Mouse (Mus musculus): ENCODE data around the gene Tbcb. TPM values are rescaled to one million over a fixed set of nuclear protein-coding genes. Genes with fewer than 3 reads are reported as not detected.
A peak's percentile ranks its signal among the peaks of the same experiment; 100 is the strongest.
"Not testable (repeated sequence)": the region's sequence is repeated elsewhere in the genome, so short reads cannot be mapped to it uniquely, and the experiment has no call there.

Gene Tbcb
- polyA plus RNA-seq, 1 experiment from 2014 or later, result 142 TPM

DNA sequence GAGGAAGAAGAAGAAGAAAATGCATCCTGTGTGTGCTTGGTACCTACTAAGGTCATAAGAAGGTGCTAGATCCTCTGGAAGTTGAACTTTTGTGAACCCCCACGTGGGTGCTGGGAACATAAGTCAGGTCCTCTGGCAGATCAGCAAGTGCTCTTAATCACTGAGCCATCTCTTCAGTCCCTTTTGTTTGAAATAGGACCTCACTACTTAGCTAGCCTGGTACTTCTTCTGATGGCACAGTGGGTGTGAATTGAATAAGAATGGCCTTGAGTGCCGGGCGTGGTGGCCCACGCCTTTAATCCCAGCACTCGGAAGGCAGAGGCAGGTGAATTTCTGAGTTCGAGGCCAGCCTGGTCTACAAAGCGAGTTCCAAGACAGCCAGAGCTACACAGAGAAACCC, 33.9 kb upstream of the Tbcb start:
- no peak overlapping the region for H3K4me3 ChIP-seq (ENCODE audit: low read length)
- H3K4me2 ChIP-seq (ENCODE audit: low read depth, low read length), result no peak overlapping the region
- H3K27ac ChIP-seq (ENCODE audit: low read length), result no peak overlapping the region
- H3K9ac ChIP-seq (ENCODE audit: low read depth, low read length), result no peak overlapping the region
- no peak for ATAC-seq
- no peaks in the 10 kb centered on the region for H3K9me3 ChIP-seq (ENCODE audit: control insufficient read depth, low read length)
- no peaks in the 10 kb centered on the region for H3K4me1 ChIP-seq (ENCODE audit: control insufficient read depth, insufficient read depth, low read length)
- no peaks in the 10 kb centered on the region for H3K27me3 ChIP-seq (replicated peaks; ENCODE audit: control insufficient read depth, insufficient read depth, low read length)
- 93% methylated on average over 7 of the region's 7 CpGs for WGBS
- H3K36me3 ChIP-seq (ENCODE audit: control insufficient read depth, insufficient read depth, low read length), result 0 out of 2 replicates have a peak, but pooled peaks cover 4% of the 10 kb centered on the region

DNA sequence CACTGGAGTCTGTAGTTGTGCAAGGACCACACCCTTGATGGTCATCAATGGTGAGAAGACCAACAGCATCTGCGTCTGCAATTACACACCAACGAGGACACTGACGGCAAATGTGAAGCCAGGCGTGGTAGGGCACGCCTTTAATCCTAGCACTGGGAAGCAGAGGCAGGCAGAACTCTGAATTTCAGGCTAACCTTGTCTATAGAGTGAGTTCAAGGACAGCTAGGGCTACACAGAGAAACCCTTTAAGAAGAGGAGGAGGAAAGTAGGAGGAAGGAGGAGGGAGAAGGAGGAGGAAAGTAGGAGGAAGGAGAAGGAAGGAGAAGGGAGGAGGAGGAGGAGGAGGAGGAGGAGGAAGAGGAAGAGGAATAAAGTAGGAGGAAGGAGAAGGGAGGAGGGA, 33.5 kb upstream of the Tbcb start:
- H3K4me1 ChIP-seq (ENCODE audit: control insufficient read depth, insufficient read depth, low read length), result no peaks in the 10 kb centered on the region
- WGBS, result 88% methylated on average over 5 of the region's 5 CpGs
- no peaks in the 10 kb centered on the region for H3K9me3 ChIP-seq (ENCODE audit: control insufficient read depth, low read length)
- ATAC-seq, result no peak
- H3K4me3 ChIP-seq (ENCODE audit: low read length), result no peak overlapping the region
- 0 out of 2 replicates have a peak, but pooled peaks cover 4% of the 10 kb centered on the region for H3K36me3 ChIP-seq (ENCODE audit: control insufficient read depth, insufficient read depth, low read length)
- H3K27ac ChIP-seq (ENCODE audit: low read length), result no peak overlapping the region
- H3K4me2 ChIP-seq (ENCODE audit: low read depth, low read length), result no peak overlapping the region
- H3K27me3 ChIP-seq (replicated peaks; ENCODE audit: control insufficient read depth, insufficient read depth, low read length), result no peaks in the 10 kb centered on the region
- no peak overlapping the region for H3K9ac ChIP-seq (ENCODE audit: low read depth, low read length)

DNA sequence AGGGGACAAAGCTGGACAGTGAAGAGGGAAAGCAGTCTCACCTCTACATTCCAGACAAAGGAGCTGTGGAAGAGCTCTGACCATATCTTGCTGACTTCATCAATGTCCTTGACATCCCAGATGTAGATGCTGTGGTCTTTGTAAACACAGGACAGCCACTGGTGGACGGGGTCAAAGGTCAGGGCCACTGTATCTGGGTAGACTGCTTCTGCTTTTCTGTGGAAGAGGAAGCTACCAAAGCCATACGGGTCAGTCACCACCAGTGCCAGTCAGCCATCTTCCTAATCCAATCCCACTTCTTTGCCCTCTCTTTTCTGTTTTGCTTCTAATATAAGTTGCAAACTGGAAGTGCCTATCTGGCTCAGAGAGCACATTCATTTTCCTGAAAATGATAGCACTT, 33.0 kb upstream of the Tbcb start:
- no peaks in the 10 kb centered on the region for H3K9me3 ChIP-seq (ENCODE audit: control insufficient read depth, low read length)
- H3K27ac ChIP-seq (ENCODE audit: low read length), result no peak overlapping the region
- H3K27me3 ChIP-seq (replicated peaks; ENCODE audit: control insufficient read depth, insufficient read depth, low read length), result no peaks in the 10 kb centered on the region
- WGBS, result 60% methylated on average over 2 of the region's 2 CpGs
- ATAC-seq, result no peak
- H3K9ac ChIP-seq (ENCODE audit: low read depth, low read length), result no peak overlapping the region
- H3K4me2 ChIP-seq (ENCODE audit: low read depth, low read length), result no peak overlapping the region
- H3K4me1 ChIP-seq (ENCODE audit: control insufficient read depth, insufficient read depth, low read length), result no peaks in the 10 kb centered on the region
- 0 out of 2 replicates have a peak, but pooled peaks cover 4% of the 10 kb centered on the region for H3K36me3 ChIP-seq (ENCODE audit: control insufficient read depth, insufficient read depth, low read length)
- H3K4me3 ChIP-seq (ENCODE audit: low read length), result no peak overlapping the region

DNA sequence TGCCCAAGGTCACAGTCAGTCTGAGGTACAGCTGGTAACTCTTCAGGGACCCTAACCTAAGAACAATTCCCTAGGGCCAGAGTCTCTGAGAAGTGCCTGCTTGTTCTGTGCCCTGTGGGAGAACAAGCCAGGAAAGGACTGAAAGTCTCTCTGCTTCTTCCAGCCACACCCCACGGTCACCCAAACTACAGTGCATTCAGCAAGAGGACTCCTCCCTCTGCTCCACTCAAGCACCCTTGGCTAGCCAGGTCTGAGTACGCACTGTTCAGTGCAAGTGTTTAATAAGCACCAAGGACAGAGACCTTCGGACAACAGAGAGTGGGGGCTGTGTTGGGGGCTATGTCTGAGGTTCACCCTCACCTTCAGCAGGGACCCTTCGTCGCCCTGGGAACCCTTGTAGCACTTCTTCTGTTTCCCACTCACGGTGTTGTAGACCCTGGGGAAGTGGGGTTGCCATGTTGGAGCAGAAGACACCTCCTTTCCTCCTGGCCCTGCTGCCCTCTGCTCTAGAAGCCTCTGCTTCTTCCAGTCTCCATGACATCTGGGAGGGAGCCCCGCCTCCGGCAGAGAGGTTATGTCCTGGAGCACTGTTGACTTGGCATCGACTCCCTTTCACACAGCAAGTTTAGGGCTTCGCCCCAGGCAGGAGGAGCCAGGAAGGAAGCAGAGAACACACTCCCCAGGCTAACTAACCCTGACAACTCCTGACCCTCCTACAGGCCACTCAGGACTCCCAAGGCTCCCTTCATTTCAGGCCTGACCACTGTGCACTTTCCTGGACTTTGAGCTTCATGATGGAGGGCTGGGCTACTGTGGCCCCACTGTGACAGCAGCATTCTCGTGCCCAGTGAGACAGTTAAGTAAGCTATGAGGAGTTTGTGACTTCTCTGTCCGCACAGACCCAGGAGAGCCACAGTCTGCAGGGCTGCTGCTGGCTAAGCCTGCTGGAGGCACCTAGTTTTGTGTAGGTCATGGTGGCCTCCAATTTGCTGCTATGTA, 20.2 kb upstream of the Tbcb start:
- Histone ChIP-seq H3K36me3 (ENCODE audit: control insufficient read depth, insufficient read depth, low read length) (no peaks in the 10 kb centered on the region), H3K9me3 (ENCODE audit: control insufficient read depth, low read length) (no peaks in the 10 kb centered on the region), H3K4me3 (ENCODE audit: low read length) (no peak overlapping the region), H3K4me1 (ENCODE audit: control insufficient read depth, insufficient read depth, low read length) (no peaks in the 10 kb centered on the region; the same call in 1 of the 2 replicates), H3K27ac (ENCODE audit: low read length) (no peak overlapping the region), H3K9ac (ENCODE audit: low read depth, low read length) (0 out of 2 replicates have a peak overlapping the region, but pooled peaks have one; percentile 10), H3K4me2 (ENCODE audit: low read depth, low read length) (no peak overlapping the region), H3K27me3 (replicated peaks; ENCODE audit: control insufficient read depth, insufficient read depth, low read length) (no peaks in the 10 kb centered on the region)
- 72% methylated on average over 12 of the region's 12 CpGs for WGBS
- peak; percentile 71 for ATAC-seq

DNA sequence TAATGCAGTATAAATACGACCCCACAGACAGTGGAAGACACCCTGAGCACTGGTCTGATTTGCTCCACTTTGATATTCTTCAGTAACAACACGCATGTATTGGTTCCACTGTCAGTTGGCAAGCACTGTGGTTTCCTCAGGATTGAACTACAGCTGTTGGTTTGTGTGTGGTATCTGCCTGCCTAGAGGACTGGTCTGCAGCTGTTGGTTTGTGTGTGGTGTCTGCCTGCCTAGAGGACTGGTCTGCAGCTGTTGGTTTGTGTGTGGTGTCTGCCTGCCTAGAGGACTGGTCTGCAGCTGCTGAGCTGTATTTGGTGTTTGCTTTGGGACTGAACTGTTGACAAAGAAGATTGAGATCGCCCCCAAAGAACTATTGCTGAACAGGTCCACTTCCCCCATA, 5.3 kb upstream of the Tbcb start:
- H3K4me1 ChIP-seq (ENCODE audit: control insufficient read depth, insufficient read depth, low read length); ATAC-seq; H3K9ac ChIP-seq (ENCODE audit: low read depth, low read length); H3K4me3 ChIP-seq (ENCODE audit: low read length); H3K4me2 ChIP-seq (ENCODE audit: low read depth, low read length); H3K27me3 ChIP-seq (replicated peaks; ENCODE audit: control insufficient read depth, insufficient read depth, low read length); H3K9me3 ChIP-seq (ENCODE audit: control insufficient read depth, low read length); H3K27ac ChIP-seq (ENCODE audit: low read length); H3K36me3 ChIP-seq (ENCODE audit: control insufficient read depth, insufficient read depth, low read length): not testable (repeated sequence)
- WGBS, result 89% methylated on average over 3 of the region's 3 CpGs

DNA sequence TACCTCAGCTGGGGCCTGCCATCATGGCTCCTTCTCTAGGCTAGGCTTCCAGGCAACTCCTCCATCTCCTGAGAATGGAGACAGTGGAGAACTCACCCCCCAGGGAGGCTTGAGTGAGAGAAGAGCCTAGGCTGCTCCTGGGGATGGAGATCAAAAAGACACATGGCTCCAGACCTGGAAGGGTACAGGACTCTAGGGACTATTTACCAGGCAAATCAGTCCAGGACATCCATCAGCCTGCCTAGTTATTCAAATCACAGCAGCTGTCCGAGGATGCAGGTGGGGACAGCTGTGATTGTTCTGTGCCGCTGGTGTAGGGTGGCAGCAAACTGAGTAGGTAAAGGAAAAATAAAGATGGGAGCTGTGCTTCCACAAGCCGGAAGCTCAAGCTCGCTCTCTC, 3.6 kb upstream of the Tbcb start, which contains the start of gene Ovol3:
Gene Ovol3 (minus strand): TSS at position 101 of the 400 bp plus-strand sequence.
- ATAC-seq, result no peak
- no peaks in the 10 kb centered on the region for H3K27me3 ChIP-seq (replicated peaks; ENCODE audit: control insufficient read depth, insufficient read depth, low read length)
- H3K9me3 ChIP-seq (ENCODE audit: control insufficient read depth, low read length), result no peaks in the 10 kb centered on the region
- H3K4me2 ChIP-seq (ENCODE audit: low read depth, low read length), result no peak within 1 kb of the TSS
- peaks cover 9% of the 10 kb centered on the region for H3K4me1 ChIP-seq (ENCODE audit: control insufficient read depth, insufficient read depth, low read length)
- 88% methylated on average over 4 of the region's 4 CpGs for WGBS
- H3K4me3 ChIP-seq (ENCODE audit: low read length), result no peak within 1 kb of the TSS
- no peak within 1 kb of the TSS for H3K27ac ChIP-seq (ENCODE audit: low read length)
- H3K9ac ChIP-seq (ENCODE audit: low read depth, low read length), result no peak within 1 kb of the TSS
- peaks cover 3% of the 10 kb centered on the region; the same call in 1 of the 2 replicates for H3K36me3 ChIP-seq (ENCODE audit: control insufficient read depth, insufficient read depth, low read length)

DNA sequence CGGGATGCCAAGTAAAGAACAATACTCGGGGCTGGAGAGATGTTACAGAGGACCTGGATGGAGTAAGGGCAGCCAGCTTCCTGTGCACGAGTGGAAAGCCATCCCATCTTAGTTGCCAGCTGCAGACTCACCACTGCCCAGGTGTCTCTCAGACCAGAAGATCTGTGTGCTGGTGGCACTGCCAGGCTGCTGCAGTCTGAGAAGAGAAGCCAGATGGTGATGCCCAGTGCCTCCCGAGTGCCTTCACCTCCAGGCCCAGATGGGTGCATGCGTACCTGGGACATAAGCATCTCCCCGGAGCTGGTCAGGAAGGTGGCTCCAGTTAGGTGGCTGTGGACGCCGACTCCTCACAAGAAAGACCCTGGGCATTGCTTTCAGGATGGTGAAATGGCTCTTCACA, 3.0 kb upstream of the Tbcb start:
- no peaks in the 10 kb centered on the region for H3K9me3 ChIP-seq (ENCODE audit: control insufficient read depth, low read length)
- WGBS, result 94% methylated on average over 8 of the region's 8 CpGs
- H3K4me2 ChIP-seq (ENCODE audit: low read depth, low read length), result no peak overlapping the region
- H3K9ac ChIP-seq (ENCODE audit: low read depth, low read length), result no peak overlapping the region
- H3K36me3 ChIP-seq (ENCODE audit: control insufficient read depth, insufficient read depth, low read length), result peaks cover 3% of the 10 kb centered on the region; the same call in 1 of the 2 replicates
- peaks cover 9% of the 10 kb centered on the region for H3K4me1 ChIP-seq (ENCODE audit: control insufficient read depth, insufficient read depth, low read length)
- H3K27me3 ChIP-seq (replicated peaks; ENCODE audit: control insufficient read depth, insufficient read depth, low read length), result no peaks in the 10 kb centered on the region
- ATAC-seq, result no peak
- H3K4me3 ChIP-seq (ENCODE audit: low read length), result no peak overlapping the region
- no peak overlapping the region for H3K27ac ChIP-seq (ENCODE audit: low read length)

DNA sequence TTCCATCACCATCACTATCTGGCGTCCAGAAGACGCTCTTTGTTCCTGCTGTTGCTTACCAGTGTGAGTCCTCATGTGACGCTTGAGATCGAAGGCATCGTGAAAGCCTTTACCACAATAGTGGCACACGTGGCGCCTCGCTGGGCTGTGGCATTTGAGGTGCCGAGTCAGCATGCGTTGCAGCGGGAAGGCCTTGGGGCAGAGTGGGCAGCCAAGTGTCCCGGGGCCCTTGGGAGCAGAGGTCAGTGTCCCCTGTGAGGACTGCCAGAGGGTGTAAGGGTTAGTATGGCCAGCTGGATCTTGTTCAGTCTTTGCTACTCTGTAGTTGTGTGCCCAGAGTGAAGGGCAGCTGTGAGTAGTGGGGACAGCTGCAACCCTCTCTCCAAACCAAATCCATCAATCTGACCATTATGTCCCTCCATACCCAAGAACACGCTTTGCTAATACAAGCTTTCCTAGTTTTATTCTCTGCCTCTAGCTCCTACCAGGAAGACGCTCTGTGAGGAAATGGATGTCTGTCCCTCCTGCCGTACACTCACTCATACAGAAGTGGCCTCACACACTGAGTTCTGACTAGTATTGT, 2.3 kb upstream of the Tbcb start:
- no peaks in the 10 kb centered on the region for H3K9me3 ChIP-seq (ENCODE audit: control insufficient read depth, low read length)
- H3K4me1 ChIP-seq (ENCODE audit: control insufficient read depth, insufficient read depth, low read length), result peaks cover 9% of the 10 kb centered on the region
- H3K4me2 ChIP-seq (ENCODE audit: low read depth, low read length), result no peak overlapping the region
- H3K36me3 ChIP-seq (ENCODE audit: control insufficient read depth, insufficient read depth, low read length), result peaks cover 3% of the 10 kb centered on the region; the same call in 1 of the 2 replicates
- no peak overlapping the region for H3K4me3 ChIP-seq (ENCODE audit: low read length)
- 94% methylated on average over 15 of the region's 15 CpGs for WGBS
- no peak overlapping the region for H3K9ac ChIP-seq (ENCODE audit: low read depth, low read length)
- no peak for ATAC-seq
- H3K27me3 ChIP-seq (replicated peaks; ENCODE audit: control insufficient read depth, insufficient read depth, low read length), result no peaks in the 10 kb centered on the region
- no peak overlapping the region for H3K27ac ChIP-seq (ENCODE audit: low read length)

DNA sequence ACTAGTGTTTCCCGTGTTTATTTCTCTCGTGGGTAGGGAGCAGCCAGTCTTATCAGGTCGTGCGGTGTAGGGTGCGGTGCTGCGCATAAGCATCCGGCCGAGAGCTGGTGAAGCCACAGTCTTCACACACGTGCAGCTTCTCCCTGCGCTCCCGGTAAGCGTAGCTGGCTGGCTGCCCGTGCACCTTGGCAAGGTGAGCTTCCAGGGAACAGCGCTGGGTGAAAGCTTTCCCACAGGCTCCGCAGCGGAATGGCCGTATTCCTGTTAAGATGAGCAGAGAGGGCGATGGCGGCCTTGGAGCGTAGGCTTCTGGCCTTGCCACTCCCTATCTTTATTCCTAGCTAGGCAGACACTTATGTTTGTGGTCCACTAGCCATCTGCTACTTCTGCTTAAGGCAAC, 1.3 kb upstream of the Tbcb start:
- ATAC-seq, result no peak
- H3K9me3 ChIP-seq (ENCODE audit: control insufficient read depth, low read length), result no peaks in the 10 kb centered on the region
- H3K36me3 ChIP-seq (ENCODE audit: control insufficient read depth, insufficient read depth, low read length), result peaks cover 3% of the 10 kb centered on the region; the same call in 1 of the 2 replicates
- H3K27ac ChIP-seq (ENCODE audit: low read length), result no peak overlapping the region
- H3K4me2 ChIP-seq (ENCODE audit: low read depth, low read length), result no peak overlapping the region
- 87% methylated on average over 20 of the region's 20 CpGs for WGBS
- H3K4me3 ChIP-seq (ENCODE audit: low read length), result no peak overlapping the region
- no peaks in the 10 kb centered on the region for H3K27me3 ChIP-seq (replicated peaks; ENCODE audit: control insufficient read depth, insufficient read depth, low read length)
- H3K9ac ChIP-seq (ENCODE audit: low read depth, low read length), result no peak overlapping the region
- H3K4me1 ChIP-seq (ENCODE audit: control insufficient read depth, insufficient read depth, low read length), result peaks cover 9% of the 10 kb centered on the region

Data from intestine, embryonic 16.5 days (tissue).